Mouse (Mus musculus) megakaryocyte, embryonic 14.5 days (primary cell): ENCODE data around the gene Mindy1.

Experiments used
- FLI1 ChIP-seq: IDR thresholded peaks from 2 replicates; pipeline ENCODE4 v1.6.1; 2012; ENCODE audit warnings: low read length, inconsistent platforms, mixed read lengths
- GATA1 ChIP-seq: IDR thresholded peaks from 3 replicates; pipeline ENCODE4 v1.6.1; 2012; ENCODE audit warnings: mixed read lengths, low read length, inconsistent platforms, borderline replicate concordance

- TF ChIP-seq GATA1 (no peak), FLI1 (no peak)
Observed at GRCm38 (mm10) chr3:95264724-95265123, 16.4 kb upstream of the Mindy1 start.
